In genomic region chr3:121274010-121274409, GRCm38 (mm10) we compare ENCODE assay signal across 24 mouse cellular contexts. TPM values are rescaled to one million over a fixed set of nuclear protein-coding genes. Genes with fewer than 3 reads are reported as not detected.
"Had no signal": no experiment of that assay in that cellular context is flagged by ENCODE, and none has a peak within 500 bp of the region (broad histone marks: within the 10 kb centered on the region; RNA-seq: fewer than 3 reads in every experiment).

No protein-coding gene starts in this region.

- H3K4me3 ChIP-seq: gastrocnemius, adult 2 months; heart, adult 2 months; hindbrain, embryonic 10.5 days; hindbrain, embryonic 12.5 days; kidney, embryonic 15.5 days; left cerebral cortex, adult 2 months; limb, embryonic 10.5 days; limb, embryonic 12.5 days had no signal

- H3K4me2 ChIP-seq: heart, embryonic 11.5 days; hindbrain, embryonic 12.5 days; hindbrain, embryonic 14.5 days; kidney, embryonic 15.5 days; limb, embryonic 12.5 days; liver, embryonic 11.5 days had no signal

- H3K27me3 ChIP-seq: hindbrain, embryonic 12.5 days; kidney, embryonic 15.5 days had no signal

- H3K27ac ChIP-seq: gastrocnemius, adult 2 months; heart, adult 2 months; hindbrain, embryonic 10.5 days; hindbrain, embryonic 12.5 days; hindbrain, embryonic 14.5 days; kidney, embryonic 15.5 days; kidney, postnatal 0 days; left cerebral cortex, adult 2 months; limb, embryonic 10.5 days; limb, embryonic 12.5 days; liver, embryonic 14.5 days had no signal

- H3K4me1 ChIP-seq: hindbrain, embryonic 10.5 days; hindbrain, embryonic 12.5 days; kidney, embryonic 15.5 days; limb, embryonic 10.5 days; limb, embryonic 12.5 days had no signal

- ATAC-seq: hindbrain, embryonic 16.5 days; inflammation-experienced regulatory T-cells, adult 6 months had no signal

- H3K36me3 ChIP-seq: hindbrain, embryonic 10.5 days; hindbrain, embryonic 12.5 days; kidney, embryonic 15.5 days; limb, embryonic 10.5 days; limb, embryonic 12.5 days had no signal

- DNase-seq: gastrocnemius, adult 2 months; gastrocnemius, postnatal 10 days; gastrocnemius, postnatal 25 days; heart, adult 2 months; heart, postnatal 10 days; heart, postnatal 4 days; kidney, adult 11 months; kidney, adult 2 months; kidney, adult 9 months; kidney, postnatal 14 days; kidney, postnatal 36 days had no signal

- H3K9ac ChIP-seq: hindbrain, embryonic 12.5 days; hindbrain, embryonic 14.5 days; kidney, embryonic 15.5 days; limb, embryonic 12.5 days; liver, embryonic 14.5 days had no signal

- H3K9me3 ChIP-seq: hindbrain, embryonic 10.5 days; hindbrain, embryonic 12.5 days; kidney, embryonic 15.5 days; limb, embryonic 10.5 days; limb, embryonic 12.5 days had no signal

RNA-seq across cellular contexts. Expression of gene Tmem56, which starts 8.9 kb away (rescaled TPM):
- polyA plus RNA-seq: inflammation-experienced regulatory T-cells, adult 6 months had no signal
